Mouse (Mus musculus): ENCODE results near the gene Zfp598.

- no peak for TF ChIP-seq CTCF (IDR thresholded peaks at IDR 0.05; ENCODE audit: low read depth, low read length)
- TF ChIP-seq POLR2A (IDR thresholded peaks at IDR 0.05; ENCODE audit: insufficient read depth, low read length): peak; percentile 16
Observed at GRCm38 (mm10) chr17:24669545-24670245, at the start of gene Zfp598.

Data from ES-Bruce4 (cell line).